Mouse (Mus musculus) heart, adult 2 months (tissue): ENCODE measurements around the gene Syde1. TPM values are rescaled to one million over a fixed set of nuclear protein-coding genes. Genes with fewer than 3 reads are reported as not detected.
"Not testable (repeated sequence)": the region's sequence is repeated elsewhere in the genome, so short reads cannot be mapped to it uniquely, and the experiment has no call there.

Source experiments
- DNase-seq, 2 experiments: peaks; one replicate each; pipeline ENCODE4 v3.0.0; 2021
- H3K27ac ChIP-seq: fragments of 200-600 bp; 2 replicates; pipeline ENCODE4 v1.8.1; 2022
- H3K27me3 ChIP-seq: fragments of 200-500 bp; 2 replicates; pipeline ENCODE4 v1.6.1; 2012; ENCODE audit warnings: mild to moderate bottlenecking, low read length, inconsistent platforms, mixed read lengths; ENCODE audit not compliant: control insufficient read depth, insufficient read depth
- H3K36me3 ChIP-seq: fragments of 200-500 bp; 2 replicates; pipeline ENCODE4 v1.6.1; 2012; ENCODE audit warnings: low read length, inconsistent platforms; ENCODE audit not compliant: control insufficient read depth, insufficient read depth
- H3K4me1 ChIP-seq: fragments of 200-500 bp; 2 replicates; pipeline ENCODE4 v1.6.1; 2011; ENCODE audit warnings: low read length; ENCODE audit not compliant: control insufficient read depth, insufficient read depth
- H3K4me3 ChIP-seq: fragments of 200-600 bp; 2 replicates; pipeline ENCODE4 v1.8.1; 2022
- H3K79me2 ChIP-seq: fragments of 200-500 bp; replicated peaks from 2 replicates; pipeline ENCODE4 v1.6.1; 2012; ENCODE audit warnings: mild to moderate bottlenecking, inconsistent platforms, low read length, moderate library complexity, mixed read lengths; ENCODE audit not compliant: control insufficient read depth, insufficient read depth
- H3K9ac ChIP-seq: fragments of 200-500 bp; 2 replicates; pipeline ENCODE4 v1.6.1; 2012; ENCODE audit warnings: low read depth, mild to moderate bottlenecking, control low read depth, inconsistent platforms, low read length, mixed read lengths
- CTCF ChIP-seq: fragments of 200-600 bp; IDR thresholded peaks from 2 replicates; pipeline ENCODE4 v1.8.1; 2022; ENCODE audit warnings: antibody characterized with exemption, mild to moderate bottlenecking, moderate library complexity
- EP300 ChIP-seq: fragments of 200-500 bp; IDR thresholded peaks from 2 replicates; pipeline ENCODE4 v1.6.1; 2011; ENCODE audit warnings: low read depth, low read length, control low read depth; ENCODE audit not compliant: insufficient read depth
- POLR2A ChIP-seq: fragments of 200-500 bp; IDR thresholded peaks from 2 replicates; pipeline ENCODE4 v1.6.1; 2011; ENCODE audit warnings: mild to moderate bottlenecking, low read depth, low read length, control low read depth; ENCODE audit not compliant: insufficient read depth
- WGBS: fragments of 180-500 bp; shearing (Covaris S2); methylation state at CpG from one replicate; pipeline ENCODE4 v1.1.7; 2018; 5-methylcytosine and 5-hydroxymethylcytosine counted together
- intact Hi-C: fragments of 180-260 bp; cut with DNase I; formaldehyde crosslinking; loops from one replicate; pipeline ENCODE4 v1.15.1; 2025
- long read RNA-seq: library from polyadenylated mRNA; stranded (forward); transcript quantifications from one replicate; pipeline ENCODE4 v2.0.0, GENCODE M21; 2021
- polyA plus RNA-seq: library from polyadenylated mRNA; depleted of rRNA; stranded (reverse); fragments of >200 nt; gene quantifications from 2 replicates; pipeline ENCODE4 v1.2.3, GENCODE M21; 2012; rRNA removed
- total RNA-seq, 2 experiments: library from RNA; stranded (reverse); gene quantifications; 2 replicates each; pipeline ENCODE4 v1.2.3; 2021

The Syde1 gene
- total RNA-seq, result 10 to 100 TPM; 12.3 TPM
- polyA plus RNA-seq, result 17.4 and 20.9 TPM in 2 replicates
- long read RNA-seq, transcript Syde1-201 (8 exons, 3,288 nt), result major isoform, 14 of 23 reads
- long read RNA-seq, partial matches to known transcripts, result 5 of 23 reads
- long read RNA-seq, other reads (novel, unspliced or antisense), result 4 of 23 reads

- Histone ChIP-seq H3K79me2 (peaks cover 1% of the 10 kb centered on the region; the same call in 1 of the 2 replicates), H3K27ac (peak within 1 kb of the TSS; percentile 94), H3K9ac (peak within 1 kb of the TSS; percentile 83), H3K36me3 (no peaks in the 10 kb centered on the region), H3K4me3 (peak within 1 kb of the TSS; percentile 67), H3K4me1 (no peaks in the 10 kb centered on the region; the same call in 1 of the 2 replicates), H3K27me3 (no peaks in the 10 kb centered on the region)
- WGBS, result 6% methylated on average over 41 of the region's 54 CpGs
- intact Hi-C loops, result loop anchor here (1.0 kb wide), 1 partner anchor 16 kb away; no protein-coding TSS in a partner anchor
- TF ChIP-seq POLR2A (peak; percentile 72), EP300 (no peak), CTCF (peak; percentile 29)
- peak; percentile 75 to 84 for DNase-seq
Observed at GRCm38 (mm10) chr10:78591406-78592328, at the start of gene Syde1. TSS of gene Syde1 (minus strand) at chr10:78591964.

- H3K4me3 ChIP-seq, result no peak overlapping the region
- H3K79me2 ChIP-seq, result no peaks in the 10 kb centered on the region
- intact Hi-C loops, result no loop called here
- H3K27me3 ChIP-seq, result no peaks in the 10 kb centered on the region
- no peak overlapping the region for H3K27ac ChIP-seq
- 16% methylated on average over 6 of the region's 6 CpGs for WGBS
- no peak overlapping the region for H3K9ac ChIP-seq
- no peak for TF ChIP-seq POLR2A
- TF ChIP-seq EP300, result no peak
- TF ChIP-seq CTCF, result peak; percentile 22
- H3K36me3 ChIP-seq, result no peaks in the 10 kb centered on the region
- H3K4me1 ChIP-seq, result no peaks in the 10 kb centered on the region
- no peak for DNase-seq
Observed at GRCm38 (mm10) chr10:78632311-78632710, 40.5 kb upstream of the Syde1 start.

GRCm38 (mm10) chr10:78630194-78630593 lies 38.4 kb upstream of the Syde1 start:
- no peaks in the 10 kb centered on the region for H3K27me3 ChIP-seq
- H3K27ac ChIP-seq, result no peak overlapping the region
- DNase-seq, result no peak
- H3K36me3 ChIP-seq, result no peaks in the 10 kb centered on the region
- no peak overlapping the region for H3K4me3 ChIP-seq
- intact Hi-C loops, result no loop called here
- H3K79me2 ChIP-seq, result no peaks in the 10 kb centered on the region
- no peak overlapping the region for H3K9ac ChIP-seq
- 69% methylated on average over 4 of the region's 4 CpGs for WGBS
- no peaks in the 10 kb centered on the region for H3K4me1 ChIP-seq
- TF ChIP-seq EP300, result no peak

- H3K9ac ChIP-seq, H3K79me2 ChIP-seq, intact Hi-C loops, H3K27me3 ChIP-seq, H3K4me1 ChIP-seq, H3K27ac ChIP-seq, H3K4me3 ChIP-seq, H3K36me3 ChIP-seq, DNase-seq: not testable (repeated sequence)
- 69% methylated on average over 3 of the region's 3 CpGs for WGBS
Observed at GRCm38 (mm10) chr10:78623143-78623542, 31.4 kb upstream of the Syde1 start.

GRCm38 (mm10) chr10:78617974-78618373 lies 26.2 kb upstream of the Syde1 start, which contains the start of gene Olfr1357:
TSS of gene Olfr1357 (minus strand) at chr10:78618074.
- 83% methylated on average over 1 of the region's 1 CpGs for WGBS
- Histone ChIP-seq H3K9ac (no peak within 1 kb of the TSS), H3K4me3 (no peak within 1 kb of the TSS), H3K79me2 (no peaks in the 10 kb centered on the region), H3K27me3 (no peaks in the 10 kb centered on the region), H3K36me3 (no peaks in the 10 kb centered on the region), H3K4me1 (no peaks in the 10 kb centered on the region), H3K27ac (no peak within 1 kb of the TSS)
- TF ChIP-seq EP300 (no peak), POLR2A (no peak), CTCF (no peak)
- intact Hi-C loops, result no loop called here
- DNase-seq, result no peak

GRCm38 (mm10) chr10:78607602-78608001 lies 15.8 kb upstream of the Syde1 start:
- no peak for DNase-seq
- H3K36me3 ChIP-seq, result no peaks in the 10 kb centered on the region
- H3K27ac ChIP-seq, result no peak overlapping the region
- H3K9ac ChIP-seq, result no peak overlapping the region
- intact Hi-C loops, result no loop called here
- no peaks in the 10 kb centered on the region for H3K4me1 ChIP-seq
- H3K27me3 ChIP-seq, result no peaks in the 10 kb centered on the region
- no peaks in the 10 kb centered on the region for H3K79me2 ChIP-seq
- no peak for TF ChIP-seq EP300
- no peak for TF ChIP-seq CTCF
- TF ChIP-seq POLR2A, result no peak
- WGBS, result 66% methylated on average over 3 of the region's 3 CpGs
- no peak overlapping the region for H3K4me3 ChIP-seq
